Mouse (Mus musculus): ENCODE results near the gene Dlk2. TPM values are rescaled to one million over a fixed set of nuclear protein-coding genes. Genes with fewer than 3 reads are reported as not detected.

Gene Dlk2
- polyA plus RNA-seq, 1 experiment = not detected

GRCm38 (mm10) chr17:46301892-46302291 lies 4.7 kb downstream of the Dlk2 start:
- no peak overlapping the region for H3K27ac ChIP-seq (ENCODE audit: insufficient read depth, low read depth, low read length)
- no peak for TF ChIP-seq POLR2A (IDR thresholded peaks at IDR 0.05; ENCODE audit: insufficient read depth, low read depth, low read length)
- TF ChIP-seq CTCF (IDR thresholded peaks at IDR 0.05; ENCODE audit: insufficient read depth, low read depth, low read length) = no peak
- H3K4me1 ChIP-seq (ENCODE audit: control insufficient read depth, insufficient read depth, low read length) = peaks cover 27% of the 10 kb centered on the region
- H3K4me3 ChIP-seq (ENCODE audit: insufficient read depth, low read depth, low read length) = no peak overlapping the region
- 65% methylated on average over 12 of the region's 12 CpGs for WGBS

- 92% methylated on average over 9 of the region's 9 CpGs for WGBS
Observed at GRCm38 (mm10) chr17:46304184-46304583, 7.0 kb downstream of the Dlk2 start.

GRCm38 (mm10) chr17:46306956-46307355 lies 9.7 kb downstream of the Dlk2 start:
- TF ChIP-seq CTCF (IDR thresholded peaks at IDR 0.05; ENCODE audit: insufficient read depth, low read depth, low read length) = no peak
- no peak for TF ChIP-seq POLR2A (IDR thresholded peaks at IDR 0.05; ENCODE audit: insufficient read depth, low read depth, low read length)
- Histone ChIP-seq H3K4me3 (ENCODE audit: insufficient read depth, low read depth, low read length) (no peak overlapping the region), H3K27ac (ENCODE audit: insufficient read depth, low read depth, low read length) (no peak overlapping the region), H3K4me1 (ENCODE audit: control insufficient read depth, insufficient read depth, low read length) (peaks cover 6% of the 10 kb centered on the region)
- WGBS = 90% methylated on average over 15 of the region's 15 CpGs

More at GRCm38 (mm10) chr17:46304184-46304583, 7.0 kb downstream of the Dlk2 start:
- no peak for TF ChIP-seq CTCF (IDR thresholded peaks at IDR 0.05; ENCODE audit: insufficient read depth, low read depth, low read length)
- no peak for TF ChIP-seq POLR2A (IDR thresholded peaks at IDR 0.05; ENCODE audit: insufficient read depth, low read depth, low read length)
- Histone ChIP-seq H3K4me3 (ENCODE audit: insufficient read depth, low read depth, low read length) (no peak overlapping the region), H3K4me1 (ENCODE audit: control insufficient read depth, insufficient read depth, low read length) (peaks cover 10% of the 10 kb centered on the region), H3K27ac (ENCODE audit: insufficient read depth, low read depth, low read length) (no peak overlapping the region)

- Histone ChIP-seq H3K27ac (ENCODE audit: insufficient read depth, low read depth, low read length) (no peak overlapping the region), H3K4me3 (ENCODE audit: insufficient read depth, low read depth, low read length) (no peak overlapping the region), H3K4me1 (ENCODE audit: control insufficient read depth, insufficient read depth, low read length) (no peaks in the 10 kb centered on the region)
- no peak for TF ChIP-seq POLR2A (IDR thresholded peaks at IDR 0.05; ENCODE audit: insufficient read depth, low read depth, low read length)
- no peak for TF ChIP-seq CTCF (IDR thresholded peaks at IDR 0.05; ENCODE audit: insufficient read depth, low read depth, low read length)
- 84% methylated on average over 12 of the region's 12 CpGs for WGBS
Observed at GRCm38 (mm10) chr17:46309835-46310234, 12.6 kb downstream of the Dlk2 start.

GRCm38 (mm10) chr17:46310515-46310914 lies 13.3 kb downstream of the Dlk2 start:
- WGBS = 81% methylated on average over 10 of the region's 10 CpGs
- TF ChIP-seq POLR2A (IDR thresholded peaks at IDR 0.05; ENCODE audit: insufficient read depth, low read depth, low read length) (no peak), CTCF (IDR thresholded peaks at IDR 0.05; ENCODE audit: insufficient read depth, low read depth, low read length) (no peak)
- Histone ChIP-seq H3K4me3 (ENCODE audit: insufficient read depth, low read depth, low read length) (no peak overlapping the region), H3K27ac (ENCODE audit: insufficient read depth, low read depth, low read length) (no peak overlapping the region), H3K4me1 (ENCODE audit: control insufficient read depth, insufficient read depth, low read length) (no peaks in the 10 kb centered on the region)

- TF ChIP-seq CTCF (IDR thresholded peaks at IDR 0.05; ENCODE audit: insufficient read depth, low read depth, low read length) (no peak), POLR2A (IDR thresholded peaks at IDR 0.05; ENCODE audit: insufficient read depth, low read depth, low read length) (no peak)
- 82% methylated on average over 9 of the region's 9 CpGs for whole genome bisulfite sequencing
- Histone ChIP-seq H3K27ac (ENCODE audit: insufficient read depth, low read depth, low read length) (no peak overlapping the region), H3K4me3 (ENCODE audit: insufficient read depth, low read depth, low read length) (no peak overlapping the region), H3K4me1 (ENCODE audit: control insufficient read depth, insufficient read depth, low read length) (no peaks in the 10 kb centered on the region)
Observed at GRCm38 (mm10) chr17:46313135-46313715, 16.0 kb downstream of the Dlk2 start.

- 93% methylated on average over 10 of the region's 10 CpGs for WGBS
- Histone ChIP-seq H3K27ac (ENCODE audit: insufficient read depth, low read depth, low read length) (no peak overlapping the region), H3K4me3 (ENCODE audit: insufficient read depth, low read depth, low read length) (no peak overlapping the region), H3K4me1 (ENCODE audit: control insufficient read depth, insufficient read depth, low read length) (no peaks in the 10 kb centered on the region)
- TF ChIP-seq CTCF (IDR thresholded peaks at IDR 0.05; ENCODE audit: insufficient read depth, low read depth, low read length) (no peak), POLR2A (IDR thresholded peaks at IDR 0.05; ENCODE audit: insufficient read depth, low read depth, low read length) (no peak)
Observed at GRCm38 (mm10) chr17:46315813-46316212, 18.6 kb downstream of the Dlk2 start.

GRCm38 (mm10) chr17:46320492-46320891 lies 23.3 kb downstream of the Dlk2 start:
- TF ChIP-seq CTCF (IDR thresholded peaks at IDR 0.05; ENCODE audit: insufficient read depth, low read depth, low read length) = no peak
- TF ChIP-seq POLR2A (IDR thresholded peaks at IDR 0.05; ENCODE audit: insufficient read depth, low read depth, low read length) = no peak
- Histone ChIP-seq H3K4me3 (ENCODE audit: insufficient read depth, low read depth, low read length) (no peak overlapping the region), H3K4me1 (ENCODE audit: control insufficient read depth, insufficient read depth, low read length) (no peaks in the 10 kb centered on the region), H3K27ac (ENCODE audit: insufficient read depth, low read depth, low read length) (no peak overlapping the region)
- 73% methylated on average over 6 of the region's 6 CpGs for WGBS

GRCm38 (mm10) chr17:46322046-46322823 lies 25.0 kb downstream of the Dlk2 start:
- 90% methylated on average over 14 of the region's 14 CpGs for WGBS
- Histone ChIP-seq H3K27ac (ENCODE audit: insufficient read depth, low read depth, low read length) (no peak overlapping the region), H3K4me1 (ENCODE audit: control insufficient read depth, insufficient read depth, low read length) (0 out of 2 replicates have a peak, but pooled peaks cover 2% of the 10 kb centered on the region), H3K4me3 (ENCODE audit: insufficient read depth, low read depth, low read length) (no peak overlapping the region)
- TF ChIP-seq CTCF (IDR thresholded peaks at IDR 0.05; ENCODE audit: insufficient read depth, low read depth, low read length) (no peak), POLR2A (IDR thresholded peaks at IDR 0.05; ENCODE audit: insufficient read depth, low read depth, low read length) (no peak)
